Mouse (Mus musculus) thymus, postnatal 0 days (tissue): ENCODE data around the gene Gtf2f1. TPM values are rescaled to one million over a fixed set of nuclear protein-coding genes. Genes with fewer than 3 reads are reported as not detected.

Source experiments
- DNase-seq: peaks from one replicate; pipeline ENCODE4 v3.0.0-alpha.2; 2015; ENCODE audit warnings: low spot score
- polyA plus RNA-seq: library from polyadenylated mRNA; unstranded; fragments of >200 nt; fragmentation: Nextera tagmentation; extraction: Ambion mirVana; gene quantifications from 2 replicates; pipeline ENCODE4 v1.2.1, GENCODE M21; 2015

Gtf2f1 gene
- 76.1 and 81.7 TPM in 2 replicates for polyA plus RNA-seq

GRCm38 (mm10) chr17:57011236-57012141 lies at the start of gene Gtf2f1, which contains the start of gene Gm17949:
Gene Gtf2f1 (minus strand): TSS chr17:57011288.
Gene Gm17949 (plus strand): TSS chr17:57011469.
- DNase-seq: peak; percentile 100

- peak; percentile 96 for DNase-seq
Measured at GRCm38 (mm10) chr17:57060231-57060801, 49.2 kb upstream of the Gtf2f1 start.

GRCm38 (mm10) chr17:57059486-57059977 lies 48.4 kb upstream of the Gtf2f1 start, which contains the start of gene Slc25a23:
Gene Slc25a23 (minus strand): TSS chr17:57059863.
- peak; percentile 81 for DNase-seq

GRCm38 (mm10) chr17:57058891-57059485 lies 47.9 kb upstream of the Gtf2f1 start, which contains the start of gene Crb3:
Gene Crb3 (plus strand): TSS chr17:57059105.
- DNase-seq: no peak

GRCm38 (mm10) chr17:57056246-57056645 lies 45.2 kb upstream of the Gtf2f1 start:
- DNase-seq: no peak

DNA sequence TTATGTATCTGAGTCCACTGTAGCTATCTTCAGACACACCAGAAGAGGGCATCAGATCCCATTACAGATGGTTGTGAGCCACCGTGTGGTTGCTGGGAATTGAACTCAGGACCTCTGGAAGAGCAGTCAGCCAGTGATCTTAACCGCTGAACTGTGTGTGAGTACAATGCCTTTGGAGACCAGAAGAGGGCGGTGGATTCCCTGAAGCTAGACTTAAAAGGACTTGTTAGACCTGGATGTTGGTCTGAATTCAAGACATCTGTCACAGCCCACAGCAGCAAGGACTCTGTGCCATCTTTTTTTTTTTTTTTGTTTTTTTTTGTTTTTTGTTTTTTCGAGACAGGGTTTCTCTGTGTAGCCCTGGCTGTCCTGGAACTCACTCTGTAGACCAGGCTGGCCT lies 40.6 kb upstream of the Gtf2f1 start:
- DNase-seq: peak; percentile 59

DNA sequence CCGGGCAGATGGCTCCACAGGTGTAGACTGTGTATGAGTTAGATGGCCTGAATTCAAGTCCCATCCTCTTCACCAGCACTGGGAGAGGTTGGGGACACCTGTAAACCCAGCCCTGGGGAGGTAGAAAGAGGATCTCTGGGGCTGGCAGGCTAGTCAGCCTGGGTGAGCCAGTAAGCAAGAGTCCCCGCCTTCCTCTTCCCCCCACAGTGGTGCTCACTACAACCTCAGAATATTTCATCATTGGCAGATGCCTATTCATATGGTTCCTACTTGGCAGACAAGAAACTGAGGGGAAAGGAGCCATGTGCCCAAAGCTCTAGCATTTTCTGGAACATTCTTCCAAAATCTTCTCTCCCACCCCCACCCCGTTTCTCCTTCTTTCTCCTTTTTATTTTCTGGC lies 37.7 kb upstream of the Gtf2f1 start:
- no peak for DNase-seq

GRCm38 (mm10) chr17:57047406-57047805 lies 36.3 kb upstream of the Gtf2f1 start:
- DNase-seq: no peak

DNA sequence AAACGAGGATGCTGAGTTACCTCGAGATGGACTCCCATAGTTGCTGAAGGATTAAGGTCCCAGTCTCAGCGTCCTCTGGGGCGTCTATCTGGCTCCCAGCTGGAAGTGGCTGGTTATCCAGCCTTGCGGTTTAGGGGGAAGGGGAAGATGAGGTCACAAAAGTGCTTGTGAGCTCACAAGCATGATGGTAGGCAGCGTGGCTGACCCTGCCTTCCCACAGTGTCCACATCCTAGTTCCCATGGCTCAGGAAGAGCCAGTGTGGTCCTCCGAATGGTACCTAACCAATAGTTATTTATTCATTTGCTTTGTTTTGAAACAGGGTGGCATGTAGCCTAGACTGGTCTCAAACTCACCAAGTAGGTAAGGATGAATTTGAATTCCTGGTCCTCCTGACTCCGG lies 30.5 kb upstream of the Gtf2f1 start, which contains the start of gene Slc25a41:
TSS of gene Slc25a41 (minus strand) at position 101 of the 400 bp plus-strand sequence.
- no peak for DNase-seq

GRCm38 (mm10) chr17:57038978-57039377 lies 27.9 kb upstream of the Gtf2f1 start:
- no peak for DNase-seq

GRCm38 (mm10) chr17:57032854-57033253 lies 21.8 kb upstream of the Gtf2f1 start:
- DNase-seq: no peak

- peak; percentile 100 for DNase-seq
Measured at GRCm38 (mm10) chr17:57031661-57032420, 20.8 kb upstream of the Gtf2f1 start.

- peak; percentile 63 for DNase-seq
Measured at GRCm38 (mm10) chr17:57030931-57031660, 20.0 kb upstream of the Gtf2f1 start, which contains the start of gene Khsrp. Gene Khsrp (minus strand): TSS chr17:57031522.

DNA sequence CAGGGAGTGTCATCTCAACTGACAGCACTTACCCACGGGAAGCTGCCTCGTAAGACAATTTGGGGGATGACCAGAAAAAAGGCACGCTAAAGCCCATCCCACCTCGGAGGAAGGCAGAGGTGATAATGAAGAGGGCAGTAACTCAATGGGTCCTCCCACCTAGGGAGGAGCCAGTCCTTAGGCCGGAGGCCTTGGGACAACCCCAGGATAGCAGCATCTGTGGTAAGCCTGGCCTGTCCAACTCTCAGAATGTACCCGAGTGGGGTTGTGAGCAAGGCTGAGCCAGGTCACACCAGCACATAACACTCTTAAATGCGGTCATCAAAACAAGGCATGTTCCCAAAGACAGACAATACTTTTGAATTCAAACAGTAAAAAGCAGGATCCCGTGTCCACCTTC lies 18.6 kb upstream of the Gtf2f1 start:
- no peak for DNase-seq

DNA sequence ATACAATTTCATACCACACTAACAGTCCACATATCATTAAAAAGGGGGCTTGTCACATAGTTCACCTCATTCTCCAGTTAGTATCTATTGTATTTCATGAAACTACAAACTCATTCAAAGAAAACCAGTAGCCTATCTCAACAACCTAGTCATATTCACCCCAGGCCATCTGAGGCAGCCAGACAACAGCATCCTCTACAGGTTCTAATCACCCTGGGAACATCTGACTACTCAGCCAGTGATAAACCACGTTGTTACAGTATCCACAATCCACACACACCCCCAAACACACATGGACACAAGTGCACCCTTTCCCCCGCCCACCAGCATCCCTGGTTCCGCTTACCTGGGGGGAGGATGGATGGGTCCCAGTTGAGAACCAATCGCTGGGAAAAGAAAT lies 16.4 kb upstream of the Gtf2f1 start:
- DNase-seq: no peak

DNA sequence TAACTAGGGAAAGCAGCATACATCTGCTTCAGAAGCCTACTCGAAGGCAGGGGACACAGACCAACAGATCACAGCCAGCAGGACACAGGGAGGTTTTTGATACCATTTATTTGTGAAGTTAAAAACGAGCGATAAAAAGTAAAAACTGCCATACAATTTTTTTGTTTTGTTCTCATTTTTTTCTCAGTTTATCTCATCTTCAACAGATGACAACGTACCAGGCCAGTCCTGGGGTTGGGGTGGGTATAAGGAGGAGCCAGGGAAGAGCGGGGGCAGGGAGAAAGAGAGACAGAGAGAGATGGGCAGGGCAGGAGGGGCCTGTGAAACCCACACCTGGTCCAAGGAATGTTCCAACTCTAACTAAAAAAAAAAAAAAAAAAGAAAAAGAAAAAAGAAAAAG lies 9.9 kb upstream of the Gtf2f1 start:
- DNase-seq: no peak

GRCm38 (mm10) chr17:57019693-57020092 lies 8.6 kb upstream of the Gtf2f1 start:
- no peak for DNase-seq

GRCm38 (mm10) chr17:57012245-57012795 lies 1.2 kb upstream of the Gtf2f1 start:
- DNase-seq: no peak

DNA sequence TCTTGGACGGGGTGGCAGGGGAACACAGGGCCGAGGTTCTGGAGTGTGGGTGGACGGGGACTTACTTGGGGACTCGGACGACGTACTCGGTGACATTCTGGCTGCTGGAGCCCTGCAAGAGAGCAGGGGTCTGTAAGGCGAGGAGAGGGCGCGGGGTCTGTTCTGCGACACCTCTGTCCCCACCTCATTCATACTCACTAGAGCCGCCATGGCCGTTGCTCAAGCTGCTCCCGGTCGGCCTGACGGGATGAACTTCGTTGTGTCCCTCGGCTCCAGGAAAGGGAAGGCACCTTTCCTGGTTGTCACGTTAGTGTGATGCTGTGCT lies 215 bp downstream of the Gtf2f1 start:
- DNase-seq: no peak
